Mouse (Mus musculus): ENCODE results near the gene Faim2. TPM values are rescaled to one million over a fixed set of nuclear protein-coding genes. Genes with fewer than 3 reads are reported as not detected.

Gene Faim2
- total and polyA plus RNA-seq, 2 experiments from 2014 or later: not detected

GRCm38 (mm10) chr15:99455415-99455814 lies 72.5 kb downstream of the Faim2 start:
- no peak for ATAC-seq (ENCODE audit: insufficient read depth, low read depth)
- no peak overlapping the region for H3K4me2 ChIP-seq (ENCODE audit: low read depth, low read length)
- no peak for DNase-seq (ENCODE audit: low spot score)
- peaks cover 19% of the 10 kb centered on the region for H3K4me1 ChIP-seq (ENCODE audit: control insufficient read depth, insufficient read depth)
- 82% methylated on average over 3 of the region's 3 CpGs for WGBS
- no peak overlapping the region for H3K4me3 ChIP-seq (ENCODE audit: low read depth, low read length)
- H3K36me3 ChIP-seq (replicated peaks; ENCODE audit: control insufficient read depth, insufficient read depth, low read length): no peaks in the 10 kb centered on the region; the same call in 1 of the 2 replicates
- no peak for TF ChIP-seq CTCF (IDR thresholded peaks at IDR 0.05; ENCODE audit: low read depth)
- no peak for TF ChIP-seq EP300 (IDR thresholded peaks at IDR 0.05; ENCODE audit: low read depth)
- 0 out of 2 replicates have a peak overlapping the region, but pooled peaks have one; percentile 79 for H3K27ac ChIP-seq (ENCODE audit: low read depth)
- no peaks in the 10 kb centered on the region for H3K27me3 ChIP-seq (ENCODE audit: control insufficient read depth, insufficient read depth, low read length)
- no peaks in the 10 kb centered on the region for H3K9me3 ChIP-seq (replicated peaks; ENCODE audit: control insufficient read depth, low read length)
- H3K9ac ChIP-seq (replicated peaks; ENCODE audit: low read depth, low read length): no peak overlapping the region

GRCm38 (mm10) chr15:99454585-99455279 lies 73.2 kb downstream of the Faim2 start:
- no peak overlapping the region for H3K27ac ChIP-seq (ENCODE audit: low read depth)
- peaks cover 26% of the 10 kb centered on the region for H3K4me1 ChIP-seq (ENCODE audit: control insufficient read depth, insufficient read depth)
- ATAC-seq (ENCODE audit: insufficient read depth, low read depth): no peak
- H3K27me3 ChIP-seq (ENCODE audit: control insufficient read depth, insufficient read depth, low read length): no peaks in the 10 kb centered on the region
- TF ChIP-seq CTCF (IDR thresholded peaks at IDR 0.05; ENCODE audit: low read depth) (no peak), EP300 (IDR thresholded peaks at IDR 0.05; ENCODE audit: low read depth) (no peak)
- H3K4me2 ChIP-seq (ENCODE audit: low read depth, low read length): no peak overlapping the region
- H3K9me3 ChIP-seq (replicated peaks; ENCODE audit: control insufficient read depth, low read length): no peaks in the 10 kb centered on the region
- no peak for DNase-seq (ENCODE audit: low spot score)
- 79% methylated on average over 7 of the region's 7 CpGs for WGBS
- no peak overlapping the region for H3K4me3 ChIP-seq (ENCODE audit: low read depth, low read length)
- no peak overlapping the region for H3K9ac ChIP-seq (replicated peaks; ENCODE audit: low read depth, low read length)
- H3K36me3 ChIP-seq (replicated peaks; ENCODE audit: control insufficient read depth, insufficient read depth, low read length): no peaks in the 10 kb centered on the region; the same call in 1 of the 2 replicates

- no peak for DNase-seq (ENCODE audit: low spot score)
- no peaks in the 10 kb centered on the region for H3K27me3 ChIP-seq (ENCODE audit: control insufficient read depth, insufficient read depth, low read length)
- no peak for ATAC-seq (ENCODE audit: insufficient read depth, low read depth)
- no peaks in the 10 kb centered on the region for H3K9me3 ChIP-seq (replicated peaks; ENCODE audit: control insufficient read depth, low read length)
- no peak overlapping the region for H3K9ac ChIP-seq (replicated peaks; ENCODE audit: low read depth, low read length)
- H3K4me1 ChIP-seq (ENCODE audit: control insufficient read depth, insufficient read depth): peaks cover 37% of the 10 kb centered on the region
- no peak overlapping the region for H3K4me2 ChIP-seq (ENCODE audit: low read depth, low read length)
- TF ChIP-seq EP300 (IDR thresholded peaks at IDR 0.05; ENCODE audit: low read depth) (no peak), CTCF (IDR thresholded peaks at IDR 0.05; ENCODE audit: low read depth) (no peak)
- 64% methylated on average over 11 of the region's 11 CpGs for WGBS
- no peak overlapping the region for H3K4me3 ChIP-seq (ENCODE audit: low read depth, low read length)
- H3K27ac ChIP-seq (ENCODE audit: low read depth): no peak overlapping the region
- no peaks in the 10 kb centered on the region; the same call in 1 of the 2 replicates for H3K36me3 ChIP-seq (replicated peaks; ENCODE audit: control insufficient read depth, insufficient read depth, low read length)
Measured at GRCm38 (mm10) chr15:99453153-99453900, 74.6 kb downstream of the Faim2 start.

GRCm38 (mm10) chr15:99449751-99450280 lies 78.1 kb downstream of the Faim2 start:
- Histone ChIP-seq H3K27me3 (ENCODE audit: control insufficient read depth, insufficient read depth, low read length) (no peaks in the 10 kb centered on the region), H3K4me1 (ENCODE audit: control insufficient read depth, insufficient read depth) (peaks cover 35% of the 10 kb centered on the region), H3K4me2 (ENCODE audit: low read depth, low read length) (peak overlapping the region; percentile 1), H3K9me3 (replicated peaks; ENCODE audit: control insufficient read depth, low read length) (no peaks in the 10 kb centered on the region), H3K36me3 (replicated peaks; ENCODE audit: control insufficient read depth, insufficient read depth, low read length) (peaks cover 3% of the 10 kb centered on the region; the same call in 1 of the 2 replicates), H3K4me3 (ENCODE audit: low read depth, low read length) (no peak overlapping the region), H3K27ac (ENCODE audit: low read depth) (peak overlapping the region; percentile 73), H3K9ac (replicated peaks; ENCODE audit: low read depth, low read length) (no peak overlapping the region)
- TF ChIP-seq CTCF (IDR thresholded peaks at IDR 0.05; ENCODE audit: low read depth) (no peak), EP300 (IDR thresholded peaks at IDR 0.05; ENCODE audit: low read depth) (no peak)
- 17% methylated on average over 8 of the region's 8 CpGs for WGBS
- DNase-seq (ENCODE audit: low spot score) (no peak), ATAC-seq (ENCODE audit: insufficient read depth, low read depth) (peak; percentile 25)

GRCm38 (mm10) chr15:99449131-99449750 lies 78.7 kb downstream of the Faim2 start:
- peaks cover 3% of the 10 kb centered on the region; the same call in 1 of the 2 replicates for H3K36me3 ChIP-seq (replicated peaks; ENCODE audit: control insufficient read depth, insufficient read depth, low read length)
- no peaks in the 10 kb centered on the region for H3K9me3 ChIP-seq (replicated peaks; ENCODE audit: control insufficient read depth, low read length)
- H3K4me1 ChIP-seq (ENCODE audit: control insufficient read depth, insufficient read depth): peaks cover 35% of the 10 kb centered on the region
- DNase-seq (ENCODE audit: low spot score) (peak; percentile 64), ATAC-seq (ENCODE audit: insufficient read depth, low read depth) (peak; percentile 85)
- TF ChIP-seq EP300 (IDR thresholded peaks at IDR 0.05; ENCODE audit: low read depth) (peak; percentile 90), CTCF (IDR thresholded peaks at IDR 0.05; ENCODE audit: low read depth) (no peak)
- H3K27me3 ChIP-seq (ENCODE audit: control insufficient read depth, insufficient read depth, low read length): no peaks in the 10 kb centered on the region
- peak overlapping the region; percentile 1 for H3K4me2 ChIP-seq (ENCODE audit: low read depth, low read length)
- 7% methylated on average over 9 of the region's 9 CpGs for WGBS
- no peak overlapping the region for H3K9ac ChIP-seq (replicated peaks; ENCODE audit: low read depth, low read length)
- peak overlapping the region; percentile 73 for H3K27ac ChIP-seq (ENCODE audit: low read depth)
- H3K4me3 ChIP-seq (ENCODE audit: low read depth, low read length): no peak overlapping the region

Other genes with a start within 250 kb of the Faim2 start
- gene Prpf40b, start 233.1 kb downstream of the Faim2 start, total RNA-seq (2014; rRNA removed; ENCODE audit: low replicate concordance): 25.4 and 26.9 TPM in 2 replicates
- 27.4 and 29.3 TPM in 2 replicates for gene Prpf40b, start 233.1 kb downstream of the Faim2 start, polyA plus RNA-seq (2015; fragmentation: Nextera tagmentation; extraction: Ambion mirVana)
- gene Fam186b, start 232.3 kb downstream of the Faim2 start, total RNA-seq (2014; rRNA removed; ENCODE audit: low replicate concordance): not detected in 2 replicates
- gene Fam186b, start 232.3 kb downstream of the Faim2 start, polyA plus RNA-seq (2015; fragmentation: Nextera tagmentation; extraction: Ambion mirVana): 0.07 and 0.22 TPM in 2 replicates
- 18.2 and 21.6 TPM in 2 replicates for gene Fmnl3, start 157.7 kb downstream of the Faim2 start, total RNA-seq (2014; rRNA removed; ENCODE audit: low replicate concordance)
- 10.1 and 12.1 TPM in 2 replicates for gene Fmnl3, start 157.7 kb downstream of the Faim2 start, polyA plus RNA-seq (2015; fragmentation: Nextera tagmentation; extraction: Ambion mirVana)
- 190 and 225 TPM in 2 replicates for gene Tmbim6, start 135.3 kb downstream of the Faim2 start, total RNA-seq (2014; rRNA removed; ENCODE audit: low replicate concordance)
- gene Tmbim6, start 135.3 kb downstream of the Faim2 start, polyA plus RNA-seq (2015; fragmentation: Nextera tagmentation; extraction: Ambion mirVana): 188 and 200 TPM in 2 replicates
- gene Nckap5l, start 70.4 kb downstream of the Faim2 start, total RNA-seq (2014; rRNA removed; ENCODE audit: low replicate concordance): 7.5 and 35.0 TPM in 2 replicates
- 3.7 and 5.0 TPM in 2 replicates for gene Nckap5l, start 70.4 kb downstream of the Faim2 start, polyA plus RNA-seq (2015; fragmentation: Nextera tagmentation; extraction: Ambion mirVana)
- 3.5 and 11.0 TPM in 2 replicates for gene Bcdin3d, start 53.4 kb downstream of the Faim2 start, total RNA-seq (2014; rRNA removed; ENCODE audit: low replicate concordance)
- gene Bcdin3d, start 53.4 kb downstream of the Faim2 start, polyA plus RNA-seq (2015; fragmentation: Nextera tagmentation; extraction: Ambion mirVana): 12.5 and 13.1 TPM in 2 replicates
- not detected in 2 replicates for gene Aqp2, start 50.9 kb upstream of the Faim2 start, total RNA-seq (2014; rRNA removed; ENCODE audit: low replicate concordance)
- not detected in 2 replicates for gene Aqp2, start 50.9 kb upstream of the Faim2 start, polyA plus RNA-seq (2015; fragmentation: Nextera tagmentation; extraction: Ambion mirVana)
- not detected in 2 replicates for gene Aqp5, start 62.6 kb upstream of the Faim2 start, total RNA-seq (2014; rRNA removed; ENCODE audit: low replicate concordance)
- 0.25 and 0.40 TPM in 2 replicates for gene Aqp5, start 62.6 kb upstream of the Faim2 start, polyA plus RNA-seq (2015; fragmentation: Nextera tagmentation; extraction: Ambion mirVana)
- not detected in 2 replicates for gene Aqp6, start 73.2 kb upstream of the Faim2 start, total RNA-seq (2014; rRNA removed; ENCODE audit: low replicate concordance)
- gene Aqp6, start 73.2 kb upstream of the Faim2 start, polyA plus RNA-seq (2015; fragmentation: Nextera tagmentation; extraction: Ambion mirVana): not detected in 2 replicates
- 59.2 and 124 TPM in 2 replicates for gene Racgap1, start 123.5 kb upstream of the Faim2 start, total RNA-seq (2014; rRNA removed; ENCODE audit: low replicate concordance)
- 34.5 and 36.8 TPM in 2 replicates for gene Racgap1, start 123.5 kb upstream of the Faim2 start, polyA plus RNA-seq (2015; fragmentation: Nextera tagmentation; extraction: Ambion mirVana)
- gene Asic1, start 142.2 kb upstream of the Faim2 start, total RNA-seq (2014; rRNA removed; ENCODE audit: low replicate concordance): 0.11 and 0.93 TPM in 2 replicates
- 1.1 and 1.3 TPM in 2 replicates for gene Asic1, start 142.2 kb upstream of the Faim2 start, polyA plus RNA-seq (2015; fragmentation: Nextera tagmentation; extraction: Ambion mirVana)
- gene Smarcd1, start 174.0 kb upstream of the Faim2 start, total RNA-seq (2014; rRNA removed; ENCODE audit: low replicate concordance): 28.4 and 35.7 TPM in 2 replicates
- 16.8 and 20.0 TPM in 2 replicates for gene Smarcd1, start 174.0 kb upstream of the Faim2 start, polyA plus RNA-seq (2015; fragmentation: Nextera tagmentation; extraction: Ambion mirVana)
- not detected in 2 replicates for gene Gm17349, start 177.3 kb upstream of the Faim2 start, total RNA-seq (2014; rRNA removed; ENCODE audit: low replicate concordance)
- gene Gm17349, start 177.3 kb upstream of the Faim2 start, polyA plus RNA-seq (2015; fragmentation: Nextera tagmentation; extraction: Ambion mirVana): not detected in 2 replicates
- gene Gpd1, start 189.3 kb upstream of the Faim2 start, total RNA-seq (2014; rRNA removed; ENCODE audit: low replicate concordance): 8.7 and 16.4 TPM in 2 replicates
- 9.0 and 9.9 TPM in 2 replicates for gene Gpd1, start 189.3 kb upstream of the Faim2 start, polyA plus RNA-seq (2015; fragmentation: Nextera tagmentation; extraction: Ambion mirVana)
- 94.2 and 195 TPM in 2 replicates for gene Cox14, start 197.5 kb upstream of the Faim2 start, total RNA-seq (2014; rRNA removed; ENCODE audit: low replicate concordance)
- gene Cox14, start 197.5 kb upstream of the Faim2 start, polyA plus RNA-seq (2015; fragmentation: Nextera tagmentation; extraction: Ambion mirVana): 341 and 358 TPM in 2 replicates
- 51.6 and 58.7 TPM in 2 replicates for gene Cers5, start 244.7 kb upstream of the Faim2 start, total RNA-seq (2014; rRNA removed; ENCODE audit: low replicate concordance)
- 37.4 and 38.9 TPM in 2 replicates for gene Cers5, start 244.7 kb upstream of the Faim2 start, polyA plus RNA-seq (2015; fragmentation: Nextera tagmentation; extraction: Ambion mirVana)